Mouse (Mus musculus) embryonic fibroblast, embryonic 13.5 days (primary cell): ENCODE results near the gene Crxos. TPM values are rescaled to one million over a fixed set of nuclear protein-coding genes. Genes with fewer than 3 reads are reported as not detected.
"Not testable (repeated sequence)": the region's sequence is repeated elsewhere in the genome, so short reads cannot be mapped to it uniquely, and the experiment has no call there.

Experiments used
- H3K27ac ChIP-seq: 2 replicates; pipeline ENCODE4 v1.5.1; 2012; ENCODE audit warnings: low read length, control low read depth, inconsistent platforms; ENCODE audit not compliant: insufficient read depth
- H3K4me1 ChIP-seq: 2 replicates; pipeline ENCODE4 v1.6.1; 2011; ENCODE audit warnings: low read length; ENCODE audit not compliant: control insufficient read depth, insufficient read depth
- H3K4me3 ChIP-seq: 2 replicates; pipeline ENCODE4 v1.5.1; 2011; ENCODE audit warnings: mild to moderate bottlenecking, control low read depth, low read length; ENCODE audit not compliant: insufficient read depth
- CTCF ChIP-seq: IDR thresholded peaks from 2 replicates; pipeline ENCODE4 v1.5.1; 2011; ENCODE audit warnings: mild to moderate bottlenecking, control low read depth, low read length, moderate library complexity, borderline replicate concordance; ENCODE audit not compliant: insufficient read depth
- POLR2A ChIP-seq: IDR thresholded peaks from 2 replicates; pipeline ENCODE4 v1.6.1; 2011; ENCODE audit warnings: low read depth, mild to moderate bottlenecking, control low read depth, low read length, moderate library complexity
- polyA plus RNA-seq: library from polyadenylated mRNA; stranded (reverse); fragments of >200 nt; gene quantifications from 2 replicates; pipeline ENCODE4 v1.2.4, GENCODE M21; 2011; ENCODE audit warnings: low read depth; ENCODE audit not compliant: missing spikeins, insufficient read length

The Crxos gene
- polyA plus RNA-seq, 1 experiment: not detected

DNA sequence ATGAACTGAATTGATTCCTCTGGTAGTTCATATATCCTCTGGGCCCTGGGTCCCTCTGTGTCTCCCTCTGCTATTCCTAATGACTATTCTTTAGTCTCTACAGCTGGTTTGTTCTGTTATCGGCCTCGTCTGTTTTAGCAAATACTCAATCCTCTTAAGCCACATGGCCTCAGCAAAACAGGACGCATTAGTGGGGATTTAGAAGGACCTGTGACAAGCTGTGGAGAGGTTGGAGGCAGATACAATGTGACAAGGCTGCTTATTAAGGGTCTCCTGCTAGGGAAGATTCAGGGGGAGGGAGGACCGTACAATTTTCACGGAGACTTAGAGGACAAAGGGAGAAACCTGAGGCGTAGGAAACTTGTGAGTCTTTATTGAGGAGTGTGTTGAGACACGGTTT lies 23.4 kb downstream of the Crxos start:
- Histone ChIP-seq H3K4me1 (no peaks in the 10 kb centered on the region), H3K27ac (no peak overlapping the region), H3K4me3 (no peak overlapping the region)
- TF ChIP-seq POLR2A: no peak
- no peak for TF ChIP-seq CTCF

GRCm38 (mm10) chr7:15906602-15907001 lies 24.2 kb downstream of the Crxos start:
- H3K4me1 ChIP-seq: no peaks in the 10 kb centered on the region

DNA sequence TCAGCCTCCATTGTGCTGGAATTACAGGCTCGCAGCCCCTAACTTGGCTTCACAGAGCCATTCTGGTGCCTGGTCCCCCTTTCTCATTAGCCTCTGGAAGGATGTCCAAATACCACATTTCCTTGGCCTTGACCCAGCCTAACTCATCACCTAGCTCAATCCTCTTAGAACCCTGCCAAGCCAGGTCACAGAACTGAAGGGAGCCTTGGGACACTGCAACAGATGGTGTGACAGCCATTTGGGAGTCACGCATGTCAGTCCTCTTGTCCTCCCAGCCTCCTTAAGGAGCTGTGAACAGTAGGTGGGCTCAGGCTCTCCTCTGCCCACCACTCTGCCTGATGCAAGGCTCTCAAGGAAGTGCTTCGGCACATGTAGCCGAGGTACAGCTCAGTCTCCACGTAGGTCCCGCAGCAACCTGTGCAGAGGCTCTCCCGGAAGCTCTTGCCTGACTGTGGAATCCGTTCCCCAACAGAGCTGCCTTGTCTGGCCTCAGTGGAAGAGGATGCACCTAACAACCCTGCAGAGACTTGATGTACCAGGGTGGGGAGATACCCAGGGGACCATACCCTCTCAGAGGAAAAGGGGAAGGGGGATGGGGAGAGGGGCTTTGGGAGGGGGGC lies 25.7 kb downstream of the Crxos start:
- no peak for TF ChIP-seq POLR2A

More at GRCm38 (mm10) chr7:15906602-15907001, 24.2 kb downstream of the Crxos start:
- H3K4me3 ChIP-seq: no peak overlapping the region
- H3K27ac ChIP-seq: no peak overlapping the region
- TF ChIP-seq POLR2A (no peak), CTCF (no peak)

GRCm38 (mm10) chr7:15910521-15910920 lies 28.1 kb downstream of the Crxos start:
- TF ChIP-seq CTCF: no peak
- no peak for TF ChIP-seq POLR2A
- Histone ChIP-seq H3K4me3 (no peak overlapping the region), H3K27ac (no peak overlapping the region), H3K4me1 (no peaks in the 10 kb centered on the region)

More for the DNA sequence above, 25.7 kb downstream of the Crxos start:
- no peak overlapping the region for H3K27ac ChIP-seq
- H3K4me1 ChIP-seq: no peaks in the 10 kb centered on the region
- no peak overlapping the region for H3K4me3 ChIP-seq

DNA sequence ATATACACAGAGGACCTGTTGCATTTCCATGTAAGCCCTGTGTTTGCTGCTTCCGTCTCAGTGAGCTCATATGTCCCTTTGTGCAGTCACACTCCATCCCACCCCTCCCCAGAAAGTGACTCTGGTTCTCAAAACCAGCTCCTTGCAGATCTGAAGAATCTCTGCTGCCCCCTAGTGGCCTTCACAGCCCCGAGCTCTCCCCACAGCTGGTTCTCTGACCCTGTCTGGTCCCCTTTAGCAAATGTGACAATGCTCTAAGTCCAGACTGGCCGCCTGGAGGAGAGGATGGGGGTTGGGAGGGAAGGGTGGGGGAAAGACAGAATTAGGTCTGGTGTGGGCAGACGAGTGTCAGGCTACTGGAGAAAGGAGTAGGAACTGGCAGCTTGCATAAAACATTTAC lies 29.8 kb downstream of the Crxos start:
- H3K27ac ChIP-seq: no peak overlapping the region
- TF ChIP-seq POLR2A: no peak
- TF ChIP-seq CTCF: 0 out of 2 replicates have a peak, but pooled peaks have one; percentile 11
- no peak overlapping the region for H3K4me3 ChIP-seq
- H3K4me1 ChIP-seq: no peaks in the 10 kb centered on the region

DNA sequence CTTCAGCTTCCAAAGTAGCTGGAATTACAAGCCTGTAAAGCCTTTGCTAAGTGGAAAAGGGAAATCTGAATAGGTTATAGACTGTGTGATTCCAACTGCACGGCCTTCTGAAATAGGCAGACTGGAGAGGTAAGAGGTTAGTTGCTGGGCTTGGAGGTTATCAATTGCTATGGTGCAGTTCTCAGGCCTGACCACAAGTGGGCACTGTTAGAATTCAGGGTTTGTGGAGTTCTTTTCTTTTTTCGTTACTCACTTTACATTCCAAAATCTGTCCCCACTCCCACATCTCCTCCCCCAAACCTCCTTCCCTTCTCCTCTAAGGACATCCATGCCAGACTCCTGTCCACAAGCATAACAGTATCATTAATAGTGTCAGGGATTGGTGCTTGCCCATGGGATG lies 31.8 kb downstream of the Crxos start:
- Histone ChIP-seq H3K27ac (no peak overlapping the region), H3K4me3 (no peak overlapping the region), H3K4me1 (no peaks in the 10 kb centered on the region)
- TF ChIP-seq POLR2A (no peak), CTCF (no peak)

DNA sequence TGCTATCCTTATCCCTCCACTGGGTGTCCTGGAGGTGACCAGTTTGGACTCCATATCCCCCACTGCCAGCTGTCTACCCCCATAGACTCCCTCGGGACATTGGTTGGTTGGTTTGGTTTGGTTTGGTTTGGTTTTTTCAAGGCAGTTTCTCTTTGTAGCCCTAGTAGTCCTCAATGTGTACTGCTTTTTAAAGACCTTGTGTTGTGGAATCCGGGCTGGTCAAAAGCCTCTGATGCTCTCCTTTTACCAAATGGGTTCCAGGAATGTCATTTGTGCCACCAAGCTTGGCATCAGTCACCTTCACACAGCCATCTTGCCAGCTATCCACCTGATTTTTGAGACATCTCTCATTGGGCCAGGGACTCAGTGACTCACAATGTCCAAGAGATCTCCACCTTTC lies 32.3 kb downstream of the Crxos start:
- H3K4me3 ChIP-seq: no peak overlapping the region
- no peaks in the 10 kb centered on the region for H3K4me1 ChIP-seq
- TF ChIP-seq POLR2A (0 out of 2 replicates have a peak, but pooled peaks have one; percentile 37), CTCF (no peak)
- H3K27ac ChIP-seq: no peak overlapping the region

DNA sequence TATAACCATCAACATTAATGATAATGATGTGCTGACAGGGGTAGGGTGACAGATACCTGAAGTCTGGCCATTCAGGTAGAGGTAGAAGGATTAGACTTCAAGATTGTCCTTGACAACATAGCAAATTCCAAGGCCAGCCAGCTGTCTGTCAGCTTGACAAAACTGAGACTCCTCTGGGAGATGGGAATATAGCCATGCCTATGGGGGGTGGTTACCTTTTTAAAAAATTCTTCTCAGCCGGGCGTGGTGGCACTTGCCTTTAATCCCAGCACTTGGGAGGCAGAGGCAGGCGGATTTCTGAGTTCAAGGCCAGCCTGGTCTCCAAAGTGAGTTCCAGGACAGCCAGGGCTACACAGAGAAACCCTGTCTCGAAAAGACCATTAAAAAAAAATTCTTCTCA lies 33.3 kb downstream of the Crxos start:
- H3K4me1 ChIP-seq, H3K27ac ChIP-seq, H3K4me3 ChIP-seq: not testable (repeated sequence)

DNA sequence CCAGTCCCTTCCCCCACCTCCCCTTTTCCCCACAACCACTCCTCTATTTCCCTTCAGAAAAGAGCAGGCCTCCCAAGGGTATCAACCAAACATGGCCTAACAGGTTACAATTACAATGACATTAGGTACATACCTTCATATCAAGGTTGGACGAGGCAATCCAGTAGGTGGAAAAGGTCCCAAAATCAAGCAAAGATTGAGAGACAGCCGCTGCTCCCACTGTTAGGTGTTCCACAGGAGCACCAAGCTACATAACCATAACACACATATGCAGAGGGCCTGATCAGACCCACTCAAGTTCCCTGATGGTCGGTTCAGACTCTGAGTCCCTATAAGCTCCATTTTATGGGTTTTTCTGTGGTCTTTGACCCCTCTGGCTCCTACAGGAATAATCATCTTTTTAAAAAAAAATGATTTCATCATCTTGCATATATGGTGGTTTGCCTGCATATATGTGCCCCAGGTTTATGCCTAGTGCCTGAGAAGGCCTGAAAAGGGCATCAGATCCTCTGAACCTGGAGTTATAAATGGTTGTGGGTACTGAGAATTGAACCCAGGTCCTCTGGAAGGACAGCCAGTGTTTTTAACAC lies 33.8 kb downstream of the Crxos start:
- TF ChIP-seq CTCF (no peak), POLR2A (no peak)
- Histone ChIP-seq H3K4me1 (peaks cover 3% of the 10 kb centered on the region), H3K27ac (no peak overlapping the region), H3K4me3 (no peak overlapping the region)

- no peak overlapping the region for H3K27ac ChIP-seq
- no peak overlapping the region for H3K4me3 ChIP-seq
- H3K4me1 ChIP-seq: peaks cover 3% of the 10 kb centered on the region
- TF ChIP-seq POLR2A: no peak
These were observed 34.6 kb downstream of the Crxos start for GRCm38 (mm10) chr7:15916996-15917395.
